Mouse (Mus musculus) hindbrain, embryonic 16.5 days (tissue): Measurements from ENCODE around the gene Rcan2. TPM values are rescaled to one million over a fixed set of nuclear protein-coding genes. Genes with fewer than 3 reads are reported as not detected.
"Not testable (repeated sequence)": the region's sequence is repeated elsewhere in the genome, so short reads cannot be mapped to it uniquely, and the experiment has no call there.

Experiments
- ATAC-seq: fragments of 200-750 bp; cut with Nextera tagmentation; 2 replicates; pipeline ENCODE4 v1.8.0; 2017; ENCODE audit warnings: moderate TSS enrichment, moderate library complexity
- H3K27ac ChIP-seq: fragments of 300-500 bp; sonication (generic); 2 replicates; pipeline ENCODE4 v1.5.1; 2014; ENCODE audit warnings: low read depth, mild to moderate bottlenecking, control low read depth, low read length, moderate library complexity
- H3K27me3 ChIP-seq: fragments of 300-500 bp; sonication (generic); replicated peaks from 2 replicates; pipeline ENCODE4 v1.6.1; 2014; ENCODE audit warnings: low read length; ENCODE audit not compliant: control insufficient read depth, insufficient read depth
- H3K36me3 ChIP-seq: fragments of 300-500 bp; sonication (generic); 2 replicates; pipeline ENCODE4 v1.6.1; 2014; ENCODE audit warnings: mild to moderate bottlenecking, low read length, moderate library complexity, mixed read lengths; ENCODE audit not compliant: control insufficient read depth, insufficient read depth
- H3K4me1 ChIP-seq: fragments of 300-500 bp; sonication (generic); 2 replicates; pipeline ENCODE4 v1.6.1; 2014; ENCODE audit warnings: low read depth, low read length; ENCODE audit not compliant: control insufficient read depth, insufficient read depth
- H3K4me2 ChIP-seq: fragments of 300-500 bp; sonication (generic); 2 replicates; pipeline ENCODE4 v1.6.1; 2014; ENCODE audit warnings: mild to moderate bottlenecking, low read length, control low read depth, moderate library complexity
- H3K4me3 ChIP-seq: fragments of 300-500 bp; sonication (generic); 2 replicates; pipeline ENCODE4 v1.5.1; 2014; ENCODE audit warnings: mild to moderate bottlenecking, low read length, control low read depth, moderate library complexity
- H3K9ac ChIP-seq: fragments of 300-500 bp; sonication (generic); 2 replicates; pipeline ENCODE4 v1.6.1; 2014; ENCODE audit warnings: low read depth, mild to moderate bottlenecking, control low read depth, low read length, moderate library complexity
- H3K9me3 ChIP-seq: fragments of 300-500 bp; sonication (generic); 2 replicates; pipeline ENCODE4 v1.6.1; 2014; ENCODE audit warnings: mild to moderate bottlenecking, low read length, moderate library complexity; ENCODE audit not compliant: control insufficient read depth
- WGBS: fragments of 180-500 bp; shearing (Covaris S2); extraction: QIAGEN DNeasy Blood & Tissue Kit; methylation state at CpG from one replicate; pipeline ENCODE4 v1.1.7; 2014; 5-methylcytosine and 5-hydroxymethylcytosine counted together
- polyA plus RNA-seq: library from polyadenylated mRNA; unstranded; fragments of >200 nt; fragmentation: Nextera tagmentation; extraction: Ambion mirVana; gene quantifications from 2 replicates; pipeline ENCODE4 v1.2.1, GENCODE M21; 2015

Rcan2 gene
- polyA plus RNA-seq, 1 experiment from 2014 or later = 136 TPM

DNA sequence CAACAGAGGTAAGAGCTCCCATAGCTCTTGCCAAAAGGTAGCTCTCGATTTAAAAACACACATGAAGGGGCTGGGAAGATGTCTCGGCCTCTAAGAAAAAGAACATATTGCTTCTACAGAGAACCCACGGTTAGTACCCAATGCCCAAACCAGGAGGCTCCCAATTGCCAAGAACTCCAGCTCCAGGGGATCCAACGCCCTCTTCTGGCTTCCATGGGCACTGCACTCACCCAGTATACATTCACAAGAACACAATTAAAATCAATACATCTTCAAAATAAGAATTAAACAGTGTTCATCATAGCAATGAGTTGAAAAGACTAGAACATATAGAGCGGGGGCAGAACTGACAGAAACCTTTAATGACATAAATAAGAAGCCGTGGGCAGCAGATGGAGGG is 17.2 kb downstream of the Rcan2 start:
- Histone ChIP-seq H3K4me2 (no peak overlapping the region), H3K27me3 (no peaks in the 10 kb centered on the region), H3K4me3 (no peak overlapping the region), H3K9me3 (no peaks in the 10 kb centered on the region), H3K9ac (no peak overlapping the region), H3K27ac (no peak overlapping the region), H3K36me3 (no peaks in the 10 kb centered on the region), H3K4me1 (peaks cover 4% of the 10 kb centered on the region)
- no peak for ATAC-seq
- 86% methylated on average over 6 of the region's 6 CpGs for WGBS

DNA sequence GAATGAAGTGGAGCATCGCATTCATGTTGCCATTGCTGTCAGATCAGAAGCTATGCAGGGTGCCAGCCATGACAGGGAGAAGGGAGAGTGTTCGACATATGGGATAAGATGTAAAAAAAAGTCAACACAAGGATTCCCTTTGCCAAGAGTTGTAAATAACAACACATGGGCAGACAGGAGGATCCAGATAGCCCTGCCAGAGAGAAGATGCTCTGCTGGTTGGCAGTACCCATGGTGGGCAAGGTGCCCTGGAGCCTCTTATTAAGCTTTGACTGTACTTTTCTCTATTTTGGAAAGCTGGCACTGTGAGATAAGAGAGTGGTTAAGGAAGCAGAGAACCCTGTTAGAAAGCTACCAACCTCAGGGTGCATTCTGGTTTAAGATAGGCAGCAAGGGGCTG is 19.8 kb downstream of the Rcan2 start:
- 83% methylated on average over 2 of the region's 2 CpGs for WGBS
- no peak for ATAC-seq

DNA sequence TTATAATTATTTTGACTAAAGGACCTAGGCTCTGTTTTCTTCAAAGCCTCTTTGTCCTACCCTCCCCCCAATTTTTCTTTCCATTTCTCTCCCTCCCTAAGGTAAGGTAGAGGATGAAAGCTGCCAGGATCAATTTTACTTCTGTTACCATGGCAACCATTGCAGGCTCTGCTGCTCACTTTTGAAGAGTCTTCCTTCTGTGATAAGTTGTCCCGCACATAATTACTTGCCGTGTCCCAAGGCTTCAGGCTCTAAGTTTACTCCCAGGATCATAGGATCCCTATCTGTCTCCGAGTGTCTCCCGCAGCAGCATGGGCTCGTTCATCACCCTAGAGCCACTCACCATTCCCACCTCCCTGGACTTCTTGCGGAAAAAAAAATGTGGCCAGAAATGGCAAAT is 21.1 kb downstream of the Rcan2 start:
- peaks cover 4% of the 10 kb centered on the region for H3K4me1 ChIP-seq
- H3K9me3 ChIP-seq = no peaks in the 10 kb centered on the region
- no peak overlapping the region for H3K4me3 ChIP-seq
- H3K9ac ChIP-seq = no peak overlapping the region
- no peaks in the 10 kb centered on the region for H3K27me3 ChIP-seq
- no peaks in the 10 kb centered on the region for H3K36me3 ChIP-seq
- WGBS = 52% methylated on average over 6 of the region's 6 CpGs
- H3K4me2 ChIP-seq = peak overlapping the region; percentile 15; the same call in 1 of the 2 replicates
- ATAC-seq = peak; percentile 86
- no peak overlapping the region; the same call in 1 of the 2 replicates for H3K27ac ChIP-seq

More for the DNA sequence above, 19.8 kb downstream of the Rcan2 start:
- no peak overlapping the region for H3K9ac ChIP-seq
- no peaks in the 10 kb centered on the region for H3K9me3 ChIP-seq
- H3K4me1 ChIP-seq = peaks cover 4% of the 10 kb centered on the region
- H3K4me3 ChIP-seq = no peak overlapping the region
- no peak overlapping the region for H3K27ac ChIP-seq
- H3K27me3 ChIP-seq = no peaks in the 10 kb centered on the region
- H3K4me2 ChIP-seq = no peak overlapping the region
- no peaks in the 10 kb centered on the region for H3K36me3 ChIP-seq

- Histone ChIP-seq H3K4me2 (peak overlapping the region; percentile 15; the same call in 1 of the 2 replicates), H3K27ac (peak overlapping the region; percentile 51; the same call in 1 of the 2 replicates), H3K9ac (no peak overlapping the region), H3K36me3 (no peaks in the 10 kb centered on the region), H3K4me1 (peaks cover 4% of the 10 kb centered on the region), H3K9me3 (no peaks in the 10 kb centered on the region), H3K27me3 (no peaks in the 10 kb centered on the region), H3K4me3 (no peak overlapping the region)
- ATAC-seq = peak; percentile 16; the same call in 1 of the 2 replicates
- WGBS = 78% methylated on average over 2 of the region's 2 CpGs
Measured at GRCm38 (mm10) chr17:43822630-43823029, 21.5 kb downstream of the Rcan2 start.

- WGBS = 88% methylated on average over 8 of the region's 10 CpGs
- Histone ChIP-seq H3K4me1 (peaks cover 4% of the 10 kb centered on the region), H3K4me2 (no peak overlapping the region), H3K4me3 (no peak overlapping the region), H3K27ac (no peak overlapping the region), H3K36me3 (no peaks in the 10 kb centered on the region), H3K9ac (no peak overlapping the region), H3K9me3 (no peaks in the 10 kb centered on the region), H3K27me3 (no peaks in the 10 kb centered on the region)
- no peak for ATAC-seq
Measured at GRCm38 (mm10) chr17:43824781-43825410, 23.7 kb downstream of the Rcan2 start.

DNA sequence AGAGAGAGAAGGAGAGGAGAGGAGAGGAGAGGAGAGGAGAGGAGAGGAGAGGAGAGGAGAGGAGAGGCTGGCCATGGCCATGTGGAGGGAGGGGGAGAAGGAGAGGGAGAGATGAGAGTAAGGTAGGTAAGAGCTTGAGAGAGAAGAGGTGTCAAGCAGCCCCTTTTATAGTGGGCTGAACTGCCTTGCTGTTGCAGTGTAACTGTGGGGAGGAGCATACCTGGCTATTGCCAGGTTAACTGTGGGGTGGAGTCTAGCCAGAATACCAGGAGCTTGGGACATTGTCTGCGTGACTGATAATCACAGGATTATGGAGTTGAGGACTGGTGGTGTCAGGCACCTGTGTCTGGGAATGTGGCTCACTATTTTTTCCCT is 24.2 kb downstream of the Rcan2 start:
- H3K4me1 ChIP-seq, H3K9ac ChIP-seq, H3K4me3 ChIP-seq, H3K9me3 ChIP-seq, H3K4me2 ChIP-seq, H3K27ac ChIP-seq, H3K36me3 ChIP-seq, H3K27me3 ChIP-seq, ATAC-seq: not testable (repeated sequence)
- 74% methylated on average over 1 of the region's 1 CpGs for WGBS

DNA sequence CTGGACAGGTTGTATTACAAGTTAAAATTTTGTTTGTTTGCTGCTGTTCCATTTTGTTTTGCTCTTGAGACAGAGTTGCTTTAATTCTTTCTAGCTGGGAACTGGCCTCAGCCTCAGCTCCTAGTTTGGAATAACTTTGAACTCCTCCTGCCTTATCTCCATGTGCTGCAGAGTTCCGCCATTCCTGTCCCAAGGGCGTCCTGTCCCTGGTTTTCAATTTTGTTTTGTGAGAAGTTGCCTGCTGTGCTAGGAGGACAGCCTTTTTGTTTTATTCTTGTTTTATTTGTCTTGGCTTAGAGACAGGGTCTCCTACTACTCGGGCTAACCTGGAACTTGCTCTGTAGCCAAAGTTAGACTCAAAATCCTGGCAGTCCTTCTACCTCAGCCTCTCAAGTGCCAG is 26.1 kb downstream of the Rcan2 start:
- no peak for ATAC-seq
- no peaks in the 10 kb centered on the region for H3K36me3 ChIP-seq
- H3K9me3 ChIP-seq = no peaks in the 10 kb centered on the region
- no peak overlapping the region for H3K4me2 ChIP-seq
- H3K4me3 ChIP-seq = no peak overlapping the region
- H3K9ac ChIP-seq = no peak overlapping the region
- 44% methylated on average over 3 of the region's 3 CpGs for WGBS
- no peaks in the 10 kb centered on the region; the same call in 1 of the 2 replicates for H3K4me1 ChIP-seq
- no peaks in the 10 kb centered on the region for H3K27me3 ChIP-seq
- H3K27ac ChIP-seq = no peak overlapping the region

DNA sequence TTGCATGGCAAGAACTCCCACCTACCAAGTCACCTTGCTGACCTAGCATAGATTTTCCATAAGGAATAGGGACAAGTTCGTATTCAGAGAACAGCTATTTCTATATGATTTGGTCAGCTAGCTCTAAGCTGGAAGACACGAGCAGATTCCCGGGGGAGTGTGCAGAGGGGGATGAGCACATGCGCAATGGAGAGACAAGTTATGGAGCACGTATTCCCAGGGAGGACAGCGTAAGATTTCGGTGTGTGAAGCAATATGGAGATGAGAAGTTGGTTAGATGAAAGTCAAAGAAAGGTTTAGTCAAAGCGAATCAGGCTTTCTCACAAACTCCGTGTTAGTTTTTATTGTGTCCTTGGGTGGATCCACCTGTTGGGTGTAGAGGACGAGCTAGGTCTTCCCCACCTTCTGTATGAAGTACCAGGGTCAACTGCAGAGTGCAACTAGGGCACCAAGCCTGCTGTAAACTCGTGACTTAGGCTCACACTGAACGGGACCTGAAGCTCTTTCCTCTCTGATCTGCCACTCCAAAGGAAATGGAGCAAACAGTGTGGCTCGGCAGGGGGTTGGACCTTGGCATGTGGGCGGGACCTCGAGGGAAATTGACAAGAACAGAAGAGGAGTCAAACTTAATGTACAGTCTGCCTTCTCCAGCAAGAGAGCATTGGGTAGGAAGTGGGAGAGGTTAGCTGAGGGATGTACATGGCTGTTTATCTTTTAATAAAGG is 31.4 kb downstream of the Rcan2 start:
- Histone ChIP-seq H3K27me3 (no peaks in the 10 kb centered on the region), H3K4me3 (no peak overlapping the region), H3K9ac (no peak overlapping the region), H3K4me2 (no peak overlapping the region), H3K4me1 (no peaks in the 10 kb centered on the region), H3K9me3 (no peaks in the 10 kb centered on the region), H3K36me3 (no peaks in the 10 kb centered on the region), H3K27ac (no peak overlapping the region)
- WGBS = 75% methylated on average over 15 of the region's 15 CpGs
- no peak for ATAC-seq

GRCm38 (mm10) chr17:43840208-43840607 is 39.1 kb downstream of the Rcan2 start:
- Histone ChIP-seq H3K4me1 (no peaks in the 10 kb centered on the region), H3K9me3 (no peaks in the 10 kb centered on the region), H3K27me3 (no peaks in the 10 kb centered on the region), H3K4me2 (no peak overlapping the region), H3K4me3 (no peak overlapping the region), H3K36me3 (no peaks in the 10 kb centered on the region), H3K27ac (no peak overlapping the region), H3K9ac (no peak overlapping the region)
- no peak for ATAC-seq
- 84% methylated on average over 9 of the region's 9 CpGs for WGBS
